Mouse (Mus musculus) right cerebral cortex, postnatal 4 days (tissue): ENCODE measurements around the gene Insrr.

ENCODE experiments used
- DNase-seq: peaks from one replicate; pipeline ENCODE4 v3.0.0-alpha.2; 2022

Insrr gene

DNA sequence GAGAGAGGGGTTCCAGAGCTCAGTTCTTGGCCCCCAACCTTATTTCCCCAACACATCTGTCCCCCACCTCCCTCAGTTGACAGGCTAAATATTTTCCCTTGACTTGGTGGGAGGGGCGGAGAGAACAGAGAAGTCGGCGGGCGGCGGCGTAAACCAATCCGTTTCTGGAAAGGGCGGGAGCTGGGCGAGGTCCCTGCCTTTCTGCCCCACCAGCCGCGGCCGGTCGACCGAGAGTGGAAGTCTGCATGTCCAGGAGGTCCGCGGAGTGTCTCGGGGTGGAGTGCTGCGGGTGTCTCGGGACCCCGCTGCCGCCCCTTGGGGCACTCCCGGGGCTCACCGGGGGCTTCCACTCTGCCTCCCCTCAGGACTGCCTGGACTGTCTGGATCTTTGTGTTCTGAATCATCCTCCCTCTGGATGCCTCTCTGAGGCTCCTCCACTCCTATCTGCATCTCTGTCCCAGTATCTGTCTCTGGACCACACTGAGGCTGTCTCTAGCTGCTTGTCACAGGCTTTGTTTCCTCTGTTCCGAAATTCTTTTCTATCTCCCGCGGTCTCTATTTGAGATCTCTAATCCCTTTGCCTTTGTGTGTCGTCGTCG is at the start of gene Insrr:
Gene Insrr, plus strand, starts transcription at position 216 of the 599 bp plus-strand sequence.
- no peak for DNase-seq

DNA sequence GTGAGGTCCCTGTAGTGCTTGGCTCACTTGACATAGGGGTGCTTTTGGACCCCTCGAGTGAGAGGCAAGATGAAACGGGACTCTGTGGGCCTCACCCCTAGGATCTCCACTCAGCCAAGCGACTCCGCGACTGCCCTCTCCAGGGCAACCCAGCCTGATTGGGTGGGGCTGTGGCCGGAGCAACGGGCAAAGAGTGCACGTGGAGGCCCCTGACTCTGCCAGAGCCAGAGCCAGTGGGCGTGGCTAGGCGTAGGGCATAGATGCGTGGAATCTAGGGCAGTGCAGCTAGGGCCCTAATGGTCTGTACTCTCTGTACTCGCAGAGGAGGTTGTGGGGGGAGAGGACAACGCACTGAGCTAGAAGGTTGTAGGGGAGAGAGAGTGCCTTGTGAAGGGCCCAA is 48.3 kb upstream of the Insrr start, which contains the start of gene Lrrc71:
Gene Lrrc71, minus strand, starts transcription at position 195 of the 400 bp plus-strand sequence.
- DNase-seq, result no peak

DNA sequence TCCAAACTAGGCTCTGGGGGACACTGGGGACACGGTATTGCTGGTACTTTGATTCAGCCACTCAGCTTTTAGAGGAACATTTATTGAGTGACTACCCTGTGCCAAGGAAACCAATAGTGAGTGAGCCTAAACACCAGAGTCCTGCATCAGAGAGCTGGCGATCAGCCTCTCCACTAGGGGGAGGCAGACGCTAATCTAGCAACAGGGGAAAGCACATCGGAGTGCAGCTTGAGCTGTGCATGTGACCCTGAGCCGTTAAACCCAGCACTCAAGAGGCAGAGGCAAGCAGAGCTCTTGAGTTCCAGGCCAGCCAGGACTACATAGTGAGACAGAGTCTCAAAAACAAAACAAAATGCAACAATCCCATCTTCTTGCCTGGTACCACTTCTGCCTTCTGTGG is 47.7 kb upstream of the Insrr start:
- DNase-seq, result no peak

DNA sequence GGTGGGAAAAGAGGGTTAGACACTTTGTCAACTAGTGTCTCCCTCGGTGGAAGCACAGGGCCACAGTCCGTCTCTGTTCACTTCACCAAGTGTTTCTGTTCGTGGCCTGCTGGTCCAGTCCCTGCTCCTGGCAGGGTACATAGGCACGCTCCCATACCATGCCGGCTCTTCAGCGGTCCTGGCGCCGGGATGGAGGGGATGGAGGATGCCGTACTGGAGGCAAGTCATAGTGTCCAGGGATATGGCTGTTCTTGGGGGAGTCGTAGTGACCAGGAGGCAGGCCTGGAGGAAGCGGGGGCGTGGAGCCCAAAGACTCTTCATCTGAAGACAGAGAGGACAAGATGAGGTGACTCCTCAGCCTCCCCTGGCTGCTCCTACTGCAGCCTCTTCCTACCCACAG is 46.8 kb upstream of the Insrr start:
- DNase-seq, result no peak

DNA sequence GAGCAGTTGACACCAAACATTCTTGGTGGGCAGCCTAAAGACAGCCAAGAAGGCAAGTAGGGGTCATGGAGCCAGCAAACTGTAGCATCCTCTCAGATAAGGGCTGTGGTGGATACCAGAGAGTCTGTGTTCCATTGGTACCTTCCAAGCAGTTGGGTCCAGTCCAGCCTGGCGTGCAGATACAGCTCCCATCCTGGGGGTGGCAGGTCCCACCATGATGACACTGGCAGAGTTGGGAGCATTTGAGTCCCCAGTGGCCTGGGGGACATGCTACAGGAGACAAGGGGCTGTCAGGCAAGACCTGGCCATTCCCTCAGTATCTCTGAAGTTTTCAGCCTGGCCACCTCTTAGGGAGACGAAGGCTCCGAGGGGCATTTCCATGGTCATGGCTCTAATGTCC is 44.2 kb upstream of the Insrr start:
- DNase-seq, result no peak

DNA sequence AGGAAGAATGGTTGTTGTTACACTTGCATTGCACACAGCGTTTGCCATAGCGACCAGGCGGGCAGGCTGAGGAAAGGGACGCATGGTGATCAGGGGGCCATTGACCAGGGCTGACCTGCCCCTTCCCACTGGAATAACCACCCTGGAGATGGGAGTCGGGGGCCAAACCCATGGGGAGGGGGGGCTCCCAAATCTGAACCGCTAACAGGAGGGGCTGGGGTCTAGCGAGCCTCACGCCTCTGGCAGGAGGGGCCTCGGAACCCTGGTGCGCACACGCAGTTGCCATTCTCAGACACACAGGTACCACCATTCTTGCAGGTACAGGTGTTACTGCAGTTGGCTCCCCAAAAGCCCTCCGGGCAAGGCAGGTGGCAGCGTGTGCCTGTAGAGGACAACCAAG is 42.9 kb upstream of the Insrr start:
- no peak for DNase-seq

DNA sequence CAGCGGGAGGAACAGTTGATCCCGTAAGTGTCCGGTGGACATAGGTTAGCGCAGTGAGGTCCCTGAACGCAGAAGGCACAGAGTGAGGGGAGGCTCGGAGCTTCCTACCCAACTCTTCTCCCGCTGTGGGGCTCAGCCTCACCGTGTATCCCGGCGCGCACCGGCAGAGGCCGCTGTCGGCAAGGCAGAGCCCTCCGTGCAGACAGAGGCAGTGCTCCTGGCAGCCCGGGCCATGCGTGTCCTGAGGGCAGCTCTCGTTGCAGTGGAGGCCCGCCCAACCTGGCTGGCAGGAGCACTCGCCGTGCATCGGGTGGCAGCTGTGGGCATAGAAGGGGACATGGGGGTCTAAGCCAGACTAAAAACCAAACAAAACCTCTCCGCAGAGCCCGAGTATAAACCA is 40.8 kb upstream of the Insrr start:
- peak; percentile 94 for DNase-seq

DNA sequence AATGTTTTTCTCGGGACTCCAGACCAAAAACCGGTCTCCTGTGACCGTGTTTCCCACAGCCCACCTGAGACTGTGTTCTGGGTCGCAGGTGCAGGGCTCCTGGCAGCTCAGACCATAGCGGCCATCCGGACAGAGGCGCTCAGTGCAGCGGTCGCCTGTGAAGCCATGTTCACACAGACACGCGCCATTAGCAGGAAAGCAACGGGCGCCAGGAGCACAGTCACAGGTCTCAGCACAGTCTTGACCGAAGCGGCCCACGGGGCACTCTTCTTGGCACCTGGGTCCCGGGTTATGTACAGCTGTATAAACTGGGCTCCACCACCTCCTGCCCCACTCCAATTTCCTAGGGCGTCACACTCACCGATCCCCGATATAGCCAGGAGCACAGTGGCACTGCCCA is 40.3 kb upstream of the Insrr start:
- no peak for DNase-seq

DNA sequence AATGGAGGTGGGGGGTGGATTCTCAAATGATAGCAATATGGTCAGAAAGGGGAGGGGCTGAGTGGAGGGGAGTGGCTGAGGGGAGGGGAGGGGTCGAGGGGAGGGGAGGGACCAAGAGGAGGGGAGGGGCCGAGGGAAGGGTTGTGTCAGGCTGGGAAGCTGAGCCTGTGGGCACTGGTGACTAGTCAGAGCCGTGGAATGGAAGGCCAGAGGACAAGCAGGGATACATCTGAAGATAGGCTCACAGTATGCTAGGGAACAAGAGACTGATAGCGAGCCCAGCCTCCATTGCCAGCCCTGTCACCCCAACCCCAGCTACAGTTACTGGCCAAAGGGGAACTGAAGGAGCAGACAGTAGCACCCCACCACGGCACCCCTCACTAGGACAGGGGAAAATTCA is 38.1 kb upstream of the Insrr start:
- DNase-seq, result no peak

DNA sequence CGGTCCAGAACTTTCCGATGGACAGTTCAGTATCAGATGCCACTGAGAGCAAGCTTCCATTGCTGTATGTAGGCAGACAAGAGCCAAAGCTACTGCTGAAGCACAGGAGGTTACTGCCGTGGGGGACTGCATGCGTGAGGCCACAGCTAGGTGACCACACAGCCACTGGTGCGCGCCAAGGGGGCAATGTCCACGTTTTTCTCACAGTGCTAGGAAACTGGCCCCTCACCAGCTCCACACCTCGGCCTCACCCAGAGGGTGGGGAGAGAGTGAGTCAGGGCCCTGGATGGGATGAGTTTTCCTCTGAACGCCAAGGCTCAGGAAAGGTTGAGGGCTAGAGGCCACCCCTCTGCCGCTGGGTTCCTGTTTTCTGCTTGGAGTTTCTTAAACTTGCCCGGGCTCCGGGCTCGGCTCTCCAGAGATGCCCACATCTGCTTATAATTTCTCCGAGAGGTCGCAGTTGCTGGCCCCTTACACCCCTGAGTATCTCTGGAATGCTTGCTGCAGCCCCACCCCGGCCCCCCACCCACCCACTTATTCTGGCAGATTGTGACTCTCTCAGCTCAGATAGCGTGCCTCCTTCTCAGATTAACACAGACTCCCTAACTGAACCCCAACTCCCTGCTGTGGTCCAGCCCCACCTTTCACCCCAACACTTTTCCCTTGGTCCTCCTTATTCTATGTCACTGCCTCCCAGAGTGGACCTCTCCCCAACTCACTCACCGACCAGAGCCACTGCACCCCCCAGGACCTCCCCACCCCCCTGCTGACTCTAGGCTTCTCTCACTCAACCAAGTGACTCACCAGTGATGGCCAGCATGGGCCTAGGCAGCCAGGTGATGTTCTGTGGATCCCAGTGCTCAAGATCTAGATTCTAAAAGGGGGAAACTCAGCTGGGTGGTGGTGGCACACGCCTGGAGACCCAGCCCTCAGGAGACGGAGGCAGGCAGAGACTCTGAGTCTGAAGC is 35.1 kb upstream of the Insrr start:
- no peak for DNase-seq

DNA sequence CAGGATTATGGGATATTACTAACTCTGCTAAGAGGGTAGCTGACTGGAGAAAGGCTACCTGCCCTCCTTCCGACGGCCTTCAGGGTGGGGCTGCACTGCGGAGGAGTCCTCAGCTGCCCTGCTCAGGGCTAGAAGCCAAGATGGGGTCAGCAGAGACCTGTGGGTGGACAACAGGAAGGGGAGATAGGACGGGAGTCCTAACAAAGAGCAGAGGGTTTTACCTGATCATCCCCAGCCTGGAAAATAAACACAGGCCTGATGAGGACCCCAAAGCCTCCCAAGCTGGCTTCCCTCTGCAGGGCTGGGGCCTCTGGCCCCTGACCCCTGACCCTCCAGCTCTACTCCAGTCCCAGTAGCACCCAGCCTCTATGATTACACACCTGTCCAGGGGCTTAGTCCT is 33.5 kb upstream of the Insrr start:
- no peak for DNase-seq

DNA sequence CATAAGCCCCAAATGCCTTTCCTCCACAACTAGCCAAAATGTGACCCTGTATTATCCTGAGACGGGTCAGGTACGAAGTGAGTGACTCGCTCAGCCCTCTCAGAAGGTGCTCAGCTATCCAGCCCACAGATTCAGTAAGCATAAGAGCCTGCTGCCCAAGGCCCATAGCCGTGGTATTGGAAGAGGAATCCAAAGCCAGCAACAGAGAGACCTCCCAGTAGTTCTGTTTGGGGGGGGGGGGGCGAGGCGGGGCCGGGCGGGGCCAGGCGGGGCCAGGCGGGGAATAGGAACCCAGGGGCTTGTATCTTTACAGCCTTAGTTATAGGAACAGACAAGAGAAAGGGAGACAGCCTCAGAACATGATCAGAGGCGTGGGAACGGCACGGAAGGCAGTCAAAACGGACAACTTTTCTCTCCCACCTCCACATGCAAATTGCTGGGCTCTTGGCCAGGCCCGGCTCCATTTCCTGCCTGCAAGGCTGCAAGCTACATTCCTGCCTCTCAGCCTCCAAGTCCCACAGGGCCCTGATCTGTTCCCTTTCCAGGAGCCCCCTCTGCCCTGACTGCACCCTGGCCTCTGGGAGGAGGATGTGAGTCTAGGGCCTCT is 33.0 kb upstream of the Insrr start:
- DNase-seq, result peak; percentile 64

DNA sequence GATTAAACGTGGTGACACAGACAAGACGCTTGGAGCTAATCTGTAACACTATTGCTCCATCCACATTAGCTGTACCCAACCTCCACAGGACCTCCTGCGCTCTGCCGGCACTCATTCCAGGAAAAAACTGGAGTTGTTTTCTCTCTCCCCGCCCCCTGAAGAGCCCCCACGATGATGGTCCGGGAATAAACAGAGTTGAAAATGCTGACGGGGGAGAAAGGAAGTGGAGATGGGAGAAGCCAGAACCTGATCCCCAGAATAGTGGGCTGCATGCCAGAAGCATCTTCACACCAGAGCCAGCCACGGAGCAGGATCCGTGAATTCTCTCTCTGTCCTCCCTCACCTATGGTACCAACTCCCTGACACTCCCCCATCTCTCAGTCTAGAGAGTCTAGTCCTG is 32.2 kb upstream of the Insrr start:
- no peak for DNase-seq

DNA sequence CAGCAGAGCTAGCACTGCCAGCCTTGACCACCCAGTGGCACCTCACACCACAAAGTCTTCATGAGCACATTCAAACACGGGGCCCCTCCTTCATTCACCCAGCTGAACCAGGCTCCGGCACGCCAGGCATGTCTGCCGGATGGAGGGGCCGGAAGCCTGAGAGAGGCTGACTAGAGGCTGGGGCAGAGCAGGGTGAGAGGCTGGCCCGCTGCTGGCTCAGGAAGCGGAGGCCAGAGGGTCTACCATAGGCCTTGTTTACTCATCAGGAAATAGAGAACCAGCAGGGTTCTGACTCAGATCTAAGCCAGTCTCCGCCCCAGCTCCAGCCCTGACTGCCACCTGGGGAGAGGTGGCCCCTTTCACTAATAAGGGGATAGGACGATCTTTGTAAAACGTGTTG is 31.7 kb upstream of the Insrr start:
- no peak for DNase-seq

DNA sequence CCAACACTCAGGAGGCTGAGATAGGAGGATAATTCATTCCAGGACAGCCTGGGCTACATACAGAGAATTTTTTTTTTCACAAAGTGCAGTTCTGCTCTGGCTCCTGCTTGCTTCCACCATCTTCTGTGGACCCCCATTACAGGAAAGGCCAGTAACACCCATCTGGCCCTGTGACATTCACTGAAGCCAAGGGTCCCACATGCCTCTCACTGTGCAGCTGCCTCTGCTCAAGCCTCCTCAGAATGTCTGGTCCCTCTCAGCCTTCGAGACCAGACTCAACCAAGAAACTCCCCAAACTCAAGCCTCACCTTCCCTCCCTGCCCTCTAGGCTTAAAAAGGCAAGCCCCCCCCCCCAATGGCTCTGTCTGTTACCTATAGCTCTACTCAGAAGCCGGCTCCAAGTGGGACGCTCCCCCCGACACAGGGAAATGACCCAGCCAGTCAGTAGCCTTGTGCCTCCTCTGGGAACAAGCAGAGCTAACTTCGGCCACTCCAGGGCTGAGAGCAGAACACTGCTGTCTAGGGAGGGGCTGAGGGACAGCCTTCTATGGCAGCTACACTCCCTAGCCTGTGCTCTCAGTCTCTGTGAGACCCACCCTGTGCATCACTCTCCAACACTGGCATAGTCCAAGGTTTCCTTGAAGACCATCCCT is 31.0 kb upstream of the Insrr start:
- DNase-seq, result no peak

DNA sequence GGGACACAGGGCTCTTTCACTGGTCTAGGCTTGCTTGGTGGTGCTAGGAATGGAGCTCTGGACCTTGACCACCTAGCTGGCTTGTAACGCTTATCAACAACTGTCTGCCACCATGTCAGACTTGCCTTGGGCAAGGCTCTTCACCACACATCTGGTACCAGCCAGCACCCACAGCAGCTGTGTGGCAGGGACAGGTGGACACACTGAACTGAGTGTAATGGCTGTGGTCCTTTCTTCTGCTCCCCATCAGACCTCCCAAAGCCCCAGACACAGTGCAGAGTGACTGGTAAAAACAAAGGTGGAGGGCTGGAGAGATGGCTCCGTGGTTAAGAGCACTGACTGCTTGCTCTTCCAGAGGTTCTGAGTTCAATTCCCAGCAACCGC is 30.5 kb upstream of the Insrr start:
- no peak for DNase-seq

DNA sequence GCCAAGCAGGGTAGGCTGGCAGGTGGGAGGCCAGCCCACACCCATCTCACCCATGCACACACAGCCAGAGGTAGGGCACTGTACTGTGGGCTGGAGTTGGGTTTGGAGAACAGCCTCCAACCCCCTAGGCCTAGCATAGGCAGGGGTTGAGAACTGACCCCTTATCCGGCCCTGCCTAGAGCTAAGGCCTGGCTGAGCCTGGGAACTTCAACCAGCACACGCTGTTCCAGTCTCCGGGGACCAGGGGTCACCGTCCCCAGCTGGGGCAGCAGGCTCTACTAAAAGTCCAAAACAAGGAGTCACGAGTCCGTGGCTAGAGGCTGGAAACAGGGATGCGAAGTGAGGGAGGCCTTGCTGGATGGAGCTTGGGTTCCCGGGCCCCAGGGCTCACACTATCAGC is 29.0 kb upstream of the Insrr start:
- no peak for DNase-seq

DNA sequence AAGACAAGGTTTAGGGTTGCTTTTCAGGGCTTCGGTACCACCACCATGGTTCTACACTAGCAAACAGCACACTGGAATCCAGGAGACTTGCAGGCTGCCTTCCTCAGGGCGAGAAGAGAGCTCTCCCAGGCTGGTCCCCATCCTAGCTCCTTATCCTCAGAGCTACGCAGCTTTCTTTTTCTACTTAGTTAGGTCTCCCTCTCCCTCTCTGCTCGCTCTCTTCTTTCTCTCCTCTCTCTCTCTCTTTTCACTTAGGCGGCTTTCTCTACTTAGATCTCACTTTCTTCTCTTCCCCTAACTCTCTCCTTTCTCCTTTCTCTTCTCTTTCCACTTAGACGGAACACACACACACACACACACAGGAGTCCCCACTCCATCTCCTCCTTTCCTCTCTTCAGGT is 28.3 kb upstream of the Insrr start:
- no peak for DNase-seq

DNA sequence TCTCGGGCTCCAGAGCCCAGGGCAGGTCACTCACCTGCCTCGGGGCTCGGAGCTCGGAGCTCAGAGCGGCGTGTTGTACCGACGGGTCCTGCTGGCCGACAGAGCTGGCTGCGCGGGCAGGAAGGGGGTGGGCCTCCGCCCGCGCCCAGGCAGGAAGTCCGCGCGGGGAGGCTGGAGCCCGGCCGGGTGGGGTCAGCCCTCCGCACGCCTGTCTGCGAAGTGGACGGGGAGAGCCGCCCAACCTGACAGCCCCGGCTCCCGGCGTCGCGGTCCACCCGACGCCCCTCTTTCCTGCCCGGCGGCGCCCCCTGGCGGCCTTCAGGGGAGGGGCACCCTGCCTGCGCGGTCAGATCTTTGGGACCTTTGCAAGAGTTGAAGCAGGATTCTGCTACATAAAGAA is 27.9 kb upstream of the Insrr start:
- DNase-seq, result peak; percentile 69

DNA sequence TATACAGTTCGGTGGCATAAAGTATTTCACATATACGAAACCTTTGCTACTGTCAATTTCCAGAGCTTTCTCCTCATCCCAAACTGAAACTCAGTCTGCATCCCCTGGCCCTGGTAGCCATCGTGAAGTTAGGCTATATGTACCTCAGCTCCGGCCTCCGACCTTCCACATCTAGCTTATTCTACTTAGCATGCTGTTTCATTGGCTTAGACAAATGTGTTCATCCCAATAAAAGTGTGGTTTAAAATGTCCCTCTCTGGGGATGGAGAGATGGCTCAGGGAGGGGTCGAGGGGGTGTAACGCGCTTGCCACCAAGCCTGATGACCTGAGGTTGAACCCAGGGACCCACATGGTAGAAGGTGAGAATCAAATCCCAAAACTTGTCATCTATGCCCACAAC is 27.2 kb upstream of the Insrr start:
- DNase-seq, result no peak

DNA sequence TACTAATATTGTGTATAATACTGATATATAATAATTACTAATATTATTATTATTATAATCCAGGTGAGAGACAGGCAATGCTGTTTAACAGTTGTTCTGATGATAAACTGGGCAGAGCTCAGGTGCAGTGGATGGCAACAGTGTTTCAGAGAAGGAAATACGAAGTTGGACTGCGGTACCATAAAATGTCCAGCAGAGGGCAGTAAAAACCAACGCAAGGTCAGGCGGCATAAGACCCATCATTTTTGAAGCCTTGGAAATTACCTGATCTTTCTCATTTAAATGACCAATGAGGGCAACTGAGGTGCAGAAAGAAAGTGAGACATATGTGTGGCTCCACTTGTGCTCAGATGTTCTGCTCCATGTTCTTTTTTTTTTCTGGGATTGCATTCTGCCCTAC is 26.5 kb upstream of the Insrr start:
- DNase-seq, result no peak

DNA sequence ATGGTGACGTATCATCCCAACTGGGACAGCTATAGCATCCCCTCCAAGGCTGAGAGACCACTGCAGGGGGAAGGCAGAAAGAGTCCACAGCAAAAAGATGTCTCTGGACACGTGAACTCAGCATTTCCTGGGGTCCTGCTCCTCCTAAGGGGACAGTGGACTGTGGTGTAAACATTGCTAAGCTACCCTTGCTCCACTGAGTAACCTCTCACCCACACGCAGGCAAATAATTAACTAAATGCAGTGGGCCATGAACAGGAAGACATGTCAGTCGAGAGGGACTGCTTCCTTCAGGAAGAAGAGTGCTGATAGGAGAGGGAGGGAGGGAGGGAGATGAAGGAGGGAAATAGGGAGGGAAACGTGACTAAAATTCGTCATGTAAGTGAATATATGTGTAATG is 25.7 kb upstream of the Insrr start:
- DNase-seq, result no peak

DNA sequence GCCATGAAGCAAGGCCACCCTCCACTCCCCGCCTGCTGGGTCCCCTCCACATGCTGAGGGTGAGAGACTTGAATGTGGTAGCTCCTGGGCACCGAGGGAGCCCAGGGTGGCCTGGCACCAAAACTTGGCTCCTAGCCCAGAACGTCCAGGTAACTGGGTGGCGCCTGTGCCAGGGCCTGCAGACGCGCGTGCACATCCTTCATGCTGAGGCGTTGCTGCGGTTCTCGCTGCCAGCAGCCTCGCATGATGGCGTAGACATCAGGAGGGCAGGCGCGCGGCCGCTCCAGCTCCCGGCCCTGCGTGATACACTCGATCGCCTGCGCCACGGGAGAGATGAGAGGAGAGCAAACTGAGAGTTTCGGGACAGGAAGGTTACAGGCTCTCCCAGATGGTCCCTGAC is 18.5 kb upstream of the Insrr start:
- DNase-seq, result no peak

DNA sequence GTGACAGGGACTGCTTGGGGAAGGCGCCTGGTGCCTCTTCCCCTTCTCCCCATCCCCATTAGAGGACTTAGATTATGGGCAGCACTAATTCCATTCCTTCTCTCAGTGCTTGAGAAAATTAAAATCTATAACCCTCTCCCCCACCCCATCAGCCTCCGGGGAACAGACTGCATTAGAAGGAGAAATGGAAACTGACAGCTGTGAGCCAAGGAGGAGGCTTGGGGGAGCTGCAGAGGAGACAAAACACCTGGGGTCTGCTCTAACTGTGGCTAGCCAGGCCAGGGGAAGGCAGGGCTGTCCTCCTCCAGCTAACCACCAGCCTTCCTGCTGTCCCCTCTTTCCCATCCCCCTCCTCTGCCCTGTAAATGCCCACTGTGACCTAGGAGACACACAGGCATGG is 17.7 kb upstream of the Insrr start:
- DNase-seq, result no peak
